Mouse (Mus musculus) testis, postnatal 14 days (tissue): ENCODE results near the gene Serpina7.

Source experiments
- DNase-seq: peaks from one replicate; pipeline ENCODE4 v3.0.0; 2021; ENCODE audit warnings: low spot score

Gene Serpina7

DNA sequence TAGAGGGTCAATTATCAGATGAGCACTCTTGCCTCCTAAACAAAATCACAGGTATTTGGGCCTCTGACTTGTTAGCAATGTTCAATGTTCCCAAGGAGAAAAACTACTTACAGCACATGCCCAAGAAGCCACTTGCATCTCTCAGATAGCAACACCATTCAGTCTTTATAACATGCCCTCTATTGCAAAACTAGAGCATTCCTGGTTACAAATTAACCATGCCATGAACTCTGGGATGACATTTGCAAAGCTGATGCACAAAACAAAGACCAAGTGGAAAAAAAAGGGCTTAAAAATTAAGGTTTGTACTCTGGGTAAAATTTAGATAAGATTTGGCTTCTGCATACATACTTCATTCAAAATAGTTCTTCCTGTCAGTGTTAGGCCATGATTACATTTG is at the start of gene Serpina7:
TSS of gene Serpina7 (minus strand) at position 160 of the 400 bp plus-strand sequence.
- no peak for DNase-seq

DNA sequence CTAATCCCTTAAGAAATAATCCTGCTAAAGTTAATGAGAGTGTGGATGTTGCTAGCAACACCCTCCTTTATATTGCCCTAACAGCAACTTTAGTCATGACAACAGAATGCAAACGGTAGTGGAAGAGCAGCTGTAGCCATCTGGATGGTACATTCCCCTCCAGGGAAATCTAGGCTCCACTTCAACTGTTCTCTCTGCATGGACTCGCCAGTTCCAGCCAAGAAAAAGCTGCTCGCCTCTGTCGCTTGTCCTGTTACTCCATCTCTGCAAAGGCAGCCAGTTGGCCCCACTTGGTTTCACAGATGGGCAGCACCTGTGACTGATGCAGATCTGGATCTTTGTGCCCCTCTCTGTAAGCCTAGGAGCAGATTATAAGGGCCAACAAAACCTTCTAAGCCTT is 49.0 kb upstream of the Serpina7 start:
- DNase-seq, result peak; percentile 4

DNA sequence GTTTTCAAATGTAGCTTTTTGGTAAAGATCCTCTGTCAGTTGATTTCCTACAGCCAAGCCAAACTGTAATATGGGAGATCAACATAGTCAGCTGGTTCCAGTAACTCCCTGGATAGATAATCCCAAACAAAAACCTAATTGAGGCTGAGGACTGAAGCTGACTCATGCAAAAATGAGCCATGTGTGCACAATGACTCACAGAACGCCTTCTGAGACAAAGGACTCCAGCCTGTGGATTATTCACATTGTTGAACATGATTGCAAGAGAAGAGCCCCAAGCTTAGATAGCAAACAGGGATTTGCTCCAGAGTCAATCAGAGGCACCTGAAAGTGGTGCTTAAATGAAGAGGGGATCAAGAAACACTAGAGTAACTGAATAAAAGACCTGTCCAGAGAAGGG is 12.2 kb upstream of the Serpina7 start:
- DNase-seq, result no peak

DNA sequence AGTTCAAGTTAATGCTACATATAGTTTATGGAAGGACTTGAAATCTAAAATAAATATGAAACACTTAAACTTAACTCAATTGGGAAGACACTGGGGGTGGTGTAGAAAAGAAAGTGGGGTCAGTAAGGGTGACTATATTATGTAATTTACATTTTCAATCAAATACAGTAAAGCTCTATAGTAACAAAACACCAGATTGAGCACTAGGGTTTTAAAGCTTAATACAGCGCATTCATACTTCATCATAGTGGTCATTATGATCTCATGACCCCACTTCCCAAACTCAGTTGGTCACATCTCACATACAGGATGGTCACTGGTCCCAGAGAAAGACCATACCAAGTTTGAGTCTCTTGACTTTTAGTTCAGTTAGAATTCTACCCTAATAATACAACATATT is 907 bp upstream of the Serpina7 start, which contains the start of gene 4930513O06Rik:
TSS of gene 4930513O06Rik (plus strand) at position 301 of the 400 bp plus-strand sequence.
- DNase-seq, result no peak

DNA sequence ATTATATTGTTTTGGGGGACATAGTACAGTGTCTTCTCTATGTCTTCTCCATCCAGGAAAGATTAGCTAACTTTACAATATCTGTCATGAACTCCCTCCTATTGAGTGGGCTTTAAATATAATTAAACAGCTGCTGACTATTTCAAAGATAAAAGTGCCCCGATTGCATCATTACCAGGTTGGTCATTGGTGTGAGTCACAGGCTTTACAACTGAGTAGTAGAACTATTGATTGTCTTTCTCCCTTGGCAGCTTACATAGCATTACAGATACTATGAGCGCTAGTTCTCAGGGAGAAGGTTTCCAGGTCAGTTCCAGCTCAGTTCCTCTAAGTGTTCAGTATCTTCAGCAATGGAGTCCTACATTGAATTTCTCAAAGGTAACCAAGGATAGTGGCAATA is 6.5 kb downstream of the Serpina7 start:
- DNase-seq, result no peak

DNA sequence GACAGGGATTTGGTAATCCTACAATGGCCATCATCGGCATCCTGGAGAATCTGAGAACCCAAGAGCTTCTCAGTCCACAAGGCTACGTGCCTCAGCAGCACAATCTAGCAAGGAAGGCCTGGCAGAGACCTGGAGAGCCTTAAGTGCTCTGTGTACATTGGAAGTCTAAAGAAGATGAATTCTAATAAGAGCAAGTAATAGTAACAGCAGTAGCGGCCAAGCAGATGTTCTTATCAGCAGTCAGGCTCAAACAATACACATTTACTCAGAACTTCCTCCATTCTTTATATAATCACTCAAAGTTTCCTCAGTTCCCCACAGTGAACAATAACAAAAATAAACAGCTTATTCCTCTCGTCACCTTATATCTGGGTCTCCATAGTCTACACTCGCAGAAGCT is 21.0 kb downstream of the Serpina7 start:
- DNase-seq, result no peak

DNA sequence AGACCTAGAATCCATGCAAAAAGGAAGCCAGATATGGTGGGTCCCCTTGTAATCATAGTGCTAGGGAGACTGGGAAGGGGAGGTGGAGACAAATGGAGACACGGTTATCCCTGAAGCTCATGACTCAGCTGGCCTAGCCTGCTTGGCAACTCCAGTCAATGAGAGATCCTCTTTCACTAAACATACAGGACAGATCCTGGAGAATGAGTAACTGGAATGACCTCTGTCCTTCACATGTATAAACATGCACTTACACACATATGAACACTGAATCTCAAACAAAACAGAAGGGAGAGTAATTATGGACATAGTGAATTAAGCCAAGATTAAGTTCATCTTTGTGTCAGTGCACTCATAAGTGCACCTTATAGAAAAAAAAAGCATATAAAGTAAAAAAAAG is 31.9 kb downstream of the Serpina7 start:
- DNase-seq, result no peak

DNA sequence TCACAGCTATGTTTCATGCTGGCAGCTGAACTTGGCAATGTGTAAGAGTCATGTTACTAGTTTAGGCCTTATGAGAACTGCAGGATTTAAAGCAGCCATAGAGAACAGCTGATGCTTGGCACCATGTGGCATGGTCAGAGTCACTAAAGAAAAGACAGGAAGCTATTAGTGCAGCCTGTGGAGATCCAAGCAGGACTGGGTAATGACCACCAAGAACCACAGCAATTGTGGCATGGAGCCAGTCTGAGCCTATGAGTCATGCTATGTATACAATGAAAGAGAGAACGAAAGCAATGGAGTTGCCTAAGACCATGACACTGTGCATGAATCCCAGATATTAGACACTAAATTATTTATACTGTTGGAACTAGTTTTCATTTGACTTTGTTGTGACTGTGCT is 33.1 kb downstream of the Serpina7 start:
- no peak for DNase-seq

DNA sequence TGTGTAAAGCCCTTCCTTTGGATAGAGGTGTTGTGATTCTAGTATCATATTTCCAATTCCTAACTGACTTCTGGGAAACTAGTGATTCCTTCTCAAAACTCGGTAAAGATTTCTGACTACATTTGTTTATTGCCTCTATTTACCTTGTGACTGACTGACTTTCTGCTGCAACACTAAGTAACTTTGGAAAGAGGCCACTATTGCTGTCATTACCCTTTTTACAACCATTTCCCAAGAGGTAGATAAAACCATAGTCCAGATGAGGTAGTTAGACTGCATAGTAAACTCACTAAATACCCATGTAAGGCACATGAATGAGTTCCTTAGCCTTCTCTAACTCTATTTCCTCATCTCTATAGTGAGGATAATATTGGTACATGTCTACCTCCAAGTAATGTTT is 43.9 kb downstream of the Serpina7 start:
- DNase-seq, result no peak

DNA sequence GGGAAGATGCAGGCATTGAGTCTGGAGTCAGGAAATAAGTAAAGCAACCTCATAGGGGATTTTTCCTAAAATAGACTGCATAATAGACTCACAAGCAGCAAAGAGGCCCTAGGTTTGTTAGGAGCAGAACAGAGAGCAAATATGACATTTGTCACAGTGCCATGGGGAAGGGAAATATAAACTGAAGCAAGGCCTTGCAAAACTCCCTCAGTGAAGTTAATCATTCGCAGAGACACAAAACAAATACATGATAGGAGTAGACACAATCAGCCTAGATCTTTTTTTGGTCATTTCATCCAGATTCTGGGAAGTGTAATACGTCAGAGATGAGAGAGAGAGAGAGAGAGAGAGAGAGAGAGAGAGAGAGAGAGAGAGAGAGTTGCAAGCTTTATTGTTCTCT is 45.7 kb downstream of the Serpina7 start:
- DNase-seq, result no peak

DNA sequence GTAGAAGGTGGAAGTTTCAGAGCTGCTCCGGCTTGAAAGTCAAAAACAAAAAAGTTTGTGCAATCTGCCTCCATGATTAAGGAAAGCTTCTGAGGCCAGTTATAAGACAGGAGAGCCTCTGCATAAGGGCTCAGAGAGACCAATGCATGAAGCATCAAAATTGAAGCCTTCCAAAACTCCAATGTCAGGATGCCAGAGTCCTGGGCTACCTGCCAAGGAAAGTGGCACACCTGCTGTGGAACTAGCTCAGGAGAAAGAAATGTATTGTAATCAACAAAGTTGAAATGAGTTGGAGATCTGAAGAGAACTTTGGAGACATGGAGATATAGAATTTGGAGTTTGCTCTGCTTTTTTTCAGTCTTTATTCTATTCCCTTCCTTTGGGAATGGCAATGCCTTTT is 47.4 kb downstream of the Serpina7 start:
- DNase-seq, result no peak
